Mouse (Mus musculus) midbrain, postnatal 0 days (tissue): ENCODE measurements around the gene Gkap1. TPM values are rescaled to one million over a fixed set of nuclear protein-coding genes. Genes with fewer than 3 reads are reported as not detected.

Experiments
- ATAC-seq: fragments of 200-750 bp; cut with Nextera tagmentation; 2 replicates; pipeline ENCODE4 v1.8.0; 2017; ENCODE audit warnings: moderate number of reproducible peaks, mild to moderate bottlenecking, moderate TSS enrichment, moderate library complexity; ENCODE audit not compliant: low FRiP score
- DNase-seq: peaks from one replicate; pipeline ENCODE4 v3.0.0-alpha.2; 2015; ENCODE audit warnings: low spot score
- H3K27ac ChIP-seq: fragments of 300-500 bp; sonication (generic); 2 replicates; pipeline ENCODE4 v1.5.1; 2014; ENCODE audit warnings: low read depth, mild to moderate bottlenecking, low read length, mixed read lengths
- H3K27me3 ChIP-seq: fragments of 300-500 bp; sonication (generic); 2 replicates; pipeline ENCODE4 v1.6.1; 2014; ENCODE audit warnings: low read length, control low read depth, mixed read lengths; ENCODE audit not compliant: insufficient read depth
- H3K36me3 ChIP-seq: fragments of 300-500 bp; sonication (generic); 2 replicates; pipeline ENCODE4 v1.6.1; 2014; ENCODE audit warnings: low read length, control low read depth, mixed read lengths; ENCODE audit not compliant: insufficient read depth
- H3K4me1 ChIP-seq: fragments of 300-500 bp; sonication (generic); 2 replicates; pipeline ENCODE4 v1.6.1; 2014; ENCODE audit warnings: mild to moderate bottlenecking, control low read depth, antibody characterized with exemption, low read length, mixed read lengths; ENCODE audit not compliant: insufficient read depth
- H3K4me2 ChIP-seq: fragments of 300-500 bp; sonication (generic); 2 replicates; pipeline ENCODE4 v1.6.1; 2014; ENCODE audit warnings: low read depth, mild to moderate bottlenecking, low read length, mixed read lengths; ENCODE audit not compliant: poor library complexity, severe bottlenecking
- H3K4me3 ChIP-seq: fragments of 300-500 bp; sonication (generic); 2 replicates; pipeline ENCODE4 v1.5.1; 2014; ENCODE audit warnings: low read depth, mild to moderate bottlenecking, low read length, moderate library complexity
- H3K9ac ChIP-seq: fragments of 300-500 bp; sonication (generic); replicated peaks from 2 replicates; pipeline ENCODE4 v1.6.1; 2014; ENCODE audit warnings: mild to moderate bottlenecking, low read length, moderate library complexity, mixed read lengths; ENCODE audit not compliant: poor library complexity, severe bottlenecking
- H3K9me3 ChIP-seq: fragments of 300-500 bp; sonication (generic); 2 replicates; pipeline ENCODE4 v1.6.1; 2016; ENCODE audit warnings: low read length, control low read depth
- CTCF ChIP-seq: IDR thresholded peaks from 2 replicates; pipeline ENCODE4 v1.5.1; 2016; ENCODE audit warnings: antibody characterized with exemption, mild to moderate bottlenecking
- WGBS: fragments of 180-500 bp; shearing (Covaris S2); extraction: QIAGEN DNeasy Blood & Tissue Kit; methylation state at CpG from one replicate; pipeline ENCODE4 v1.1.7; 2014; 5-methylcytosine and 5-hydroxymethylcytosine counted together
- polyA plus RNA-seq: library from polyadenylated mRNA; unstranded; fragments of >200 nt; fragmentation: Nextera tagmentation; extraction: Ambion mirVana; gene quantifications from 2 replicates; pipeline ENCODE4 v1.2.1, GENCODE M21; 2015
- total RNA-seq: library from RNA; depleted of rRNA; stranded (reverse); fragments of >200 nt; gene quantifications from 2 replicates; pipeline ENCODE4 v1.2.3, GENCODE M21; 2014

Gene Gkap1
- total and polyA plus RNA-seq, 2 experiments from 2014 or later = 18.1 to 40.2 TPM

- WGBS = 91% methylated on average over 5 of the region's 5 CpGs
- no peak for TF ChIP-seq CTCF
- ATAC-seq = no peak
Observed at GRCm38 (mm10) chr13:58307453-58307852, 32.0 kb upstream of the Gkap1 start.

GRCm38 (mm10) chr13:58305230-58305629, 29.7 kb upstream of the Gkap1 start:
- no peak for DNase-seq
- no peaks in the 10 kb centered on the region for H3K27me3 ChIP-seq
- WGBS = 89% methylated on average over 2 of the region's 2 CpGs
- H3K9me3 ChIP-seq = no peaks in the 10 kb centered on the region
- ATAC-seq = no peak
- H3K4me2 ChIP-seq = no peak overlapping the region
- no peak for TF ChIP-seq CTCF
- no peaks in the 10 kb centered on the region for H3K36me3 ChIP-seq
- no peak overlapping the region for H3K9ac ChIP-seq
- H3K4me1 ChIP-seq = no peaks in the 10 kb centered on the region
- no peak overlapping the region for H3K27ac ChIP-seq
- no peak overlapping the region for H3K4me3 ChIP-seq

More at GRCm38 (mm10) chr13:58307453-58307852, 32.0 kb upstream of the Gkap1 start:
- Histone ChIP-seq H3K27me3 (no peaks in the 10 kb centered on the region), H3K4me2 (no peak overlapping the region), H3K4me3 (no peak overlapping the region), H3K27ac (no peak overlapping the region), H3K9ac (no peak overlapping the region), H3K36me3 (no peaks in the 10 kb centered on the region), H3K9me3 (no peaks in the 10 kb centered on the region), H3K4me1 (no peaks in the 10 kb centered on the region)
- no peak for DNase-seq

DNA sequence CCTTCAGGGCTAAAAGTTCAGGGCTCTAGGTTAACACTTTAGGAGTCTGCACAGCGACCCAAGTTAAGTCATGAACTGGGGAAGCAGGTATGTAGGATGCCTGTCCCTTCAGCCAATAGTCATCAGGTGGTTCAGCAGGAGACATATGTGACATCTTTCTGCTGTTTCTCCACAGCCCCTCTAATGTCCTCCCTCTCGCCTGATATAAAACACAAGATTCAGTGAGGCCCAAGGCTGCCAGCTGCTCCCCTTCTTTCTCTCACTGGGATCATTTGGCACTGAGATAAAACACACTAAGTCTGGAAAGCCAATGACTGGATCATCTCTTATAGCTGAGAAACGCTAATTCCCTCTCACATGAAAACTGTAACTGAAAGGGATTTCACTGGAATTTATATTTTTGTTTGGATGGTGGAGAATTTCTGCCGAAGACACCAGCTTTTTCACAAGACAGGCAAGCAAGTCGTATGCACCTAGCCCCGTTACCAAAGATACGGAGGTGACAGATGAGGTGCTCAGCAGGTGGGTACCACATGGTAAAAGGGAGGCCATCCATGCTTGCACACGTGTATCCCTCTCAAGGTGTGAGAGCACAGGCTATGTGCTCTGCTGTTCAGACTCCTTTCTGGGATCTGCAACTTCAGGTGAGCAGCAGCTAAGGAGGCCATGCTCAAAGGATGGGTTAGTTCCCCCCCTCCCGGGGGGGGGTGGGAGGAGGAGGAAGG, 27.1 kb upstream of the Gkap1 start:
- Histone ChIP-seq H3K27me3 (no peaks in the 10 kb centered on the region), H3K27ac (no peak overlapping the region), H3K4me3 (no peak overlapping the region), H3K4me2 (no peak overlapping the region), H3K36me3 (no peaks in the 10 kb centered on the region), H3K9me3 (no peaks in the 10 kb centered on the region), H3K4me1 (no peaks in the 10 kb centered on the region), H3K9ac (no peak overlapping the region)
- TF ChIP-seq CTCF = no peak
- ATAC-seq (no peak), DNase-seq (peak; percentile 14)
- 77% methylated on average over 9 of the region's 9 CpGs for WGBS

GRCm38 (mm10) chr13:58301961-58302360, 26.5 kb upstream of the Gkap1 start:
- WGBS = 96% methylated on average over 6 of the region's 6 CpGs
- Histone ChIP-seq H3K36me3 (no peaks in the 10 kb centered on the region), H3K4me1 (no peaks in the 10 kb centered on the region), H3K4me3 (no peak overlapping the region), H3K9ac (no peak overlapping the region), H3K27me3 (no peaks in the 10 kb centered on the region), H3K9me3 (no peaks in the 10 kb centered on the region), H3K4me2 (no peak overlapping the region), H3K27ac (no peak overlapping the region)
- DNase-seq = no peak
- no peak for TF ChIP-seq CTCF
- ATAC-seq = no peak

GRCm38 (mm10) chr13:58298756-58299155, 23.3 kb upstream of the Gkap1 start:
- H3K27me3 ChIP-seq = no peaks in the 10 kb centered on the region
- ATAC-seq (no peak), DNase-seq (no peak)
- 92% methylated on average over 3 of the region's 3 CpGs for whole genome bisulfite sequencing
- H3K36me3 ChIP-seq = no peaks in the 10 kb centered on the region
- no peak overlapping the region for H3K27ac ChIP-seq
- H3K9ac ChIP-seq = no peak overlapping the region
- H3K4me1 ChIP-seq = no peaks in the 10 kb centered on the region
- no peak overlapping the region for H3K4me2 ChIP-seq
- TF ChIP-seq CTCF = no peak
- no peak overlapping the region for H3K4me3 ChIP-seq
- H3K9me3 ChIP-seq = no peaks in the 10 kb centered on the region

- H3K27me3 ChIP-seq = no peaks in the 10 kb centered on the region
- no peaks in the 10 kb centered on the region for H3K4me1 ChIP-seq
- TF ChIP-seq CTCF = no peak
- no peak overlapping the region for H3K9ac ChIP-seq
- H3K9me3 ChIP-seq = no peaks in the 10 kb centered on the region
- H3K4me3 ChIP-seq = no peak overlapping the region
- H3K36me3 ChIP-seq = no peaks in the 10 kb centered on the region
- no peak for DNase-seq
- H3K4me2 ChIP-seq = no peak overlapping the region
- 84% methylated on average over 3 of the region's 3 CpGs for WGBS
- no peak overlapping the region for H3K27ac ChIP-seq
- ATAC-seq = no peak
Observed at GRCm38 (mm10) chr13:58295582-58295981, 20.1 kb upstream of the Gkap1 start.
